Mouse (Mus musculus) thymus, adult 2 months (tissue): ENCODE results near the gene Rasgrp2. TPM values are rescaled to one million over a fixed set of nuclear protein-coding genes. Genes with fewer than 3 reads are reported as not detected.

ENCODE experiments used
- DNase-seq: peaks from one replicate; pipeline ENCODE4 v3.0.0; 2021
- H3K27ac ChIP-seq: fragments of 200-500 bp; 2 replicates; pipeline ENCODE4 v1.5.1; 2012; ENCODE audit warnings: low read length, control low read depth; ENCODE audit not compliant: control insufficient read depth, insufficient read depth
- H3K27me3 ChIP-seq: fragments of 200-500 bp; 2 replicates; pipeline ENCODE4 v1.6.1; 2012; ENCODE audit warnings: mild to moderate bottlenecking, low read length, moderate library complexity, mixed read lengths; ENCODE audit not compliant: control insufficient read depth, insufficient read depth
- H3K36me3 ChIP-seq: fragments of 200-500 bp; 2 replicates; pipeline ENCODE4 v1.6.1; 2012; ENCODE audit warnings: mild to moderate bottlenecking, low read length, moderate library complexity; ENCODE audit not compliant: control insufficient read depth, insufficient read depth
- H3K4me1 ChIP-seq: fragments of 200-500 bp; replicated peaks from 2 replicates; pipeline ENCODE4 v1.6.1; 2012; ENCODE audit warnings: low read length; ENCODE audit not compliant: control insufficient read depth, insufficient read depth
- H3K4me3 ChIP-seq: fragments of 200-500 bp; 2 replicates; pipeline ENCODE4 v1.5.1; 2012; ENCODE audit warnings: mild to moderate bottlenecking, low read length, control low read depth, moderate library complexity; ENCODE audit not compliant: control insufficient read depth, insufficient read depth
- CTCF ChIP-seq: fragments of 200-500 bp; IDR thresholded peaks from 2 replicates; pipeline ENCODE4 v1.5.1; 2012; ENCODE audit warnings: mild to moderate bottlenecking, control low read depth, low read length, moderate library complexity, borderline replicate concordance; ENCODE audit not compliant: control insufficient read depth, poor library complexity, insufficient read depth; ENCODE audit errors: extremely low read depth
- POLR2A ChIP-seq: fragments of 200-500 bp; IDR thresholded peaks from 2 replicates; pipeline ENCODE4 v1.6.1; 2012; ENCODE audit warnings: mild to moderate bottlenecking, low read length, control low read depth, moderate library complexity; ENCODE audit not compliant: control insufficient read depth, poor library complexity, insufficient read depth; ENCODE audit errors: extremely low read depth
- WGBS: fragments of 180-500 bp; shearing (Covaris S2); methylation state at CpG from one replicate; pipeline ENCODE4 v1.1.7; 2018; 5-methylcytosine and 5-hydroxymethylcytosine counted together
- polyA plus RNA-seq: library from polyadenylated mRNA; depleted of rRNA; stranded (reverse); fragments of >200 nt; gene quantifications from 2 replicates; pipeline ENCODE4 v1.2.3, GENCODE M21; 2012

Gene Rasgrp2
- polyA plus RNA-seq, 1 experiment = 561 TPM

DNA sequence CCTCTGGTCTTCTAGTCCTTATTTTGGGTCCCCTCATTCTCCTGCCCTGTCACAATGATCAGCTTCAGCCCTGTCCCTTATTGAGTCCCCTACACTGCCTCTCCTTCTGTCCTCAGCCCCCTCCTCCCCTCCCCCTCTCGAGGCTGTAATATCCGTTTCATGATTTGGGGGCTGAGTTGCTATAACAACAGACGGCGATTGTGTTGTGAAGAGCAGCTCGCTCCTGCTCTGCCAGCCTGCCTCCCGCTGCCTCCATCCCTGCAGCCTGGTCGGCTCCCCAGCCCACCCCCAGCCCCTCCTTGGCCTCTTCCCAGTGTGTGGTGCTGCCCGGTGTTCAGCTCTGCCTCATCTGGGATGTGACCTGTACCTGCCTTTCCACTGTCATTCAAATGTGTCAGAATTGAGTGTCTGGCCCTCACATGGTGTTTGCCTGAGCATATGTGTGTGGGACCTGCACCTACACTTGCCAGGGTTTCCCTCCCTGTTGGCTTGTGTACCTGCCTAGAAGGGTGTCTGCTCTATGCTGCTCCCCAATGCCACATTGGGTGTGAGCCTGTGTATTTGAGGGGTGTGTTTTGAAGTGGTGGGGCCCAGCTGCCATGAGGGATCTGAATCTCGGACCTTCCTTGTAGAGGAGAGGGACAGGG lies 17.1 kb downstream of the Rasgrp2 start:
- no peaks in the 10 kb centered on the region; the same call in 1 of the 2 replicates for H3K27me3 ChIP-seq

DNA sequence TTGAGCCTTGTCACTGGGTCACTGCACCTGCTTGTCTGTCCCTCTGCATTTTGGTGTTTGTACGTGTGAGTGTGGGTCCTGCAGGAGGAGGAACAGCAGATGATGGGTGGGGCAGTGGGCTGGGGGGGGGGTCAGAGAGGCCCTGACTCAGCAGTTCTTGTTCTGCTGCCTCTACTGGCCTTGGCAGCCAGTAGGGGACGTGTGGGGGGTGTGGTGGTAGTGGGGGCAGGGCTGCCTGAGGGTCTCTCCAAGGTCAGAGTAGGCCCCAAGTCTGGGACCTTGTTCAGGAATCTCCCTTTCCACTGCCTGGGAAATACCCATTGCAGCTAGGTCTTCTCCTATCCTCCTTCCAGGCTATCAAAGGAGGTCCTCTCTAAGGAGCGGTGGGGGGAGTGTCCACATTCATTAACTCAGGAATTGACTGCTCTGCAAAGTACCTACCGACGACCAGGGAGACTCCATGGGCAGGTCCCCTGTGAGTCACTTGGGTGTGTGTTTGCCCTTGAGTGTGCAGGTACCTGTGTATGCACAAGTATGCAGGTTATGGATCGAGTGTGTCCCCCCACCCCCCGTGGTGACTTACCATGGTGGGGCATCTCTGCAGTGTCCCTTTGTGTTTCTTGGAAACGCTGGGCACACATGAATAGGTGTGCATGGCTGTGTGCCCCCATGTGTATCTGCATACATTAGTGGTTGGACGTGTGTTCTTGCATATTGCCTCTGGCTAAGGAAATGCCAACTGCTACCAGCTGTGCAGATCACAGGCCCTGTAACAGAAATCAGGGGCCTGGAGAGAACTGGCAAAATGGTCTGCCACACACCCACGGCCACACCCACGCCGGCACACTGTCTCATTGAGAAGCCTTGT lies 18.0 kb downstream of the Rasgrp2 start:
- WGBS = 75% methylated on average over 12 of the region's 12 CpGs
- TF ChIP-seq CTCF = no peak
- no peak for TF ChIP-seq POLR2A
- peaks cover 7% of the 10 kb centered on the region; the same call in 1 of the 2 replicates for H3K36me3 ChIP-seq
- H3K4me3 ChIP-seq = no peak overlapping the region
- DNase-seq = no peak
- no peaks in the 10 kb centered on the region; the same call in 1 of the 2 replicates for H3K27me3 ChIP-seq
- peaks cover 5% of the 10 kb centered on the region; the same call in 1 of the 2 replicates for H3K4me1 ChIP-seq
- no peak overlapping the region for H3K27ac ChIP-seq

More for the DNA sequence above, 17.1 kb downstream of the Rasgrp2 start:
- H3K4me3 ChIP-seq = no peak overlapping the region
- TF ChIP-seq POLR2A (no peak), CTCF (no peak)
- H3K4me1 ChIP-seq = peaks cover 5% of the 10 kb centered on the region; the same call in 1 of the 2 replicates
- no peak overlapping the region for H3K27ac ChIP-seq
- WGBS = 63% methylated on average over 9 of the region's 9 CpGs
- DNase-seq = no peak
- peaks cover 7% of the 10 kb centered on the region for H3K36me3 ChIP-seq

DNA sequence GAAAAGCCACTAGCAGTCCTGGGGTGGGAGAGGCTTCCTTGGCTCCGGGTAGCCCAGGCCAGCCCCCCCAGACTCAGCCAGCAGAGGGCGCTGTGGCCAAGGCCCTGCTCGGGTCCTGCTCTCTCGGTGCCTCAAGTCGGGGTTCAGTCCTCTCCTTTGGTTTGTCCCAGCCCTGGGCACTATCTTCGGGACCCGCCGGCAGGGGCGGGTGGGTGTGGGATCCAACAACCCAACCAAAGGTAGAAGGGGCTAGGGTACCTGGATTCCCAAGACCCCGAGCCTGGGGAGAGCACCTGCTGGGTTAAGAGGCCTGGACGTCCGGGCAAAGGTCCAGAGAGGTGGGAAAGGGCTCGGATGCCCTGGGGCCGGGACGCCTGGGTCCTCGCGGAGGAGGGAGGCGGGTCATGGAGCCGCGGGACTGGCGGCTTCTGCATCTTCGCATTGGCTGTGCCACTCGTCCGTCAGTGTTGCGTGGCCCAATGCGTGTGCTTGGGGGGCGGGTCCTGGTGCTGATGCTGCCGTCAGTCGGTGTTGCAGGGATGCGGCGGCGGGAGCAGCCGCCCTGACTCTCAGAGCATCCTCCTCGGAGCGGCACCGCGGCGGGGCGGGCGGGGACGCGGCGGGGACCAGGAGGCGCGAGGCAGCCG lies 19.2 kb downstream of the Rasgrp2 start, which contains the start of gene Nrxn2:
Gene Nrxn2, plus strand, starts transcription at position 499 of the 647 bp plus-strand sequence.
- peak within 1 kb of the TSS; percentile 42 for H3K4me3 ChIP-seq
- 2% methylated on average over 46 of the region's 46 CpGs for WGBS
- no peaks in the 10 kb centered on the region; the same call in 1 of the 2 replicates for H3K27me3 ChIP-seq
- TF ChIP-seq CTCF (peak; percentile 94), POLR2A (no peak)
- peaks cover 7% of the 10 kb centered on the region; the same call in 1 of the 2 replicates for H3K36me3 ChIP-seq
- H3K4me1 ChIP-seq = peaks cover 5% of the 10 kb centered on the region; the same call in 1 of the 2 replicates
- DNase-seq = peak; percentile 82
- no peak within 1 kb of the TSS for H3K27ac ChIP-seq

DNA sequence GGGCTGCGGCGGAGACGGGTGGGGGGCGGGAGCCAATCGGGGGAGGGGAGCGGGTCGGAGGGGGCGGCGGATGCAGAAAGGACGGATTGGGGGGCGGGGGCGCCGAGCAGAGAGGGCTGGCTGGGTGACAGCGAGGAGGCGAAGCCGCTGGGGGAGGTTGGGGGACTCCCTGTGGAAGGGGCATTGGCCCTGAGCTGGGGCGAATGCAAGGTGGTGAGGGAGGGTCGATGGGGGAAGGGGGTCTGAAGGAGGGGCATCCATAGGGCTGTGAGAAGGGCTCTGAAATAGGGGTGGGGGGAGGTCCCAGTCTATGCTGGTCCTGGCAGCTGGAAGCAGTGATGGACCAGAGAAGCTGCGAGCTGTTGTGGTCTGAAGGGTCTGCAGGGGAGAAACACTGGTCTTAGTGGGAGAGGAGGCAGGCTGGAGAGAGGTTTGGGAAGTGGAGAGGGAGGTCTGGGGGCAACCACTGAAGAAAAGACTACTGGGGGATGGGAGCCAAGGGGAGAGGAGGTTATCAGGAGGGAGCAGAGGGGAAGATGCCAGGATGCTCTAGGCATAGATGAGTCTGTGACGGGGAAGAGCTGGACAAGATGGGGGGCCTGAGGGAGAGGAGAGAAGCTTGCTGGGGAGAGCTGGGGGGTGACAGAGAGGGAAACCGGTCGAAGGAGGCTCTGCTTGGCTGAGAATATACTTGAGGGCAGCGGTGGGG lies 20.0 kb downstream of the Rasgrp2 start:
- Histone ChIP-seq H3K27me3 (no peaks in the 10 kb centered on the region; the same call in 1 of the 2 replicates), H3K4me1 (peaks cover 5% of the 10 kb centered on the region; the same call in 1 of the 2 replicates), H3K27ac (no peak overlapping the region), H3K4me3 (no peak overlapping the region), H3K36me3 (no peaks in the 10 kb centered on the region)
- 20% methylated on average over 22 of the region's 23 CpGs for WGBS
- DNase-seq = no peak
- no peak for TF ChIP-seq POLR2A
- TF ChIP-seq CTCF = no peak

DNA sequence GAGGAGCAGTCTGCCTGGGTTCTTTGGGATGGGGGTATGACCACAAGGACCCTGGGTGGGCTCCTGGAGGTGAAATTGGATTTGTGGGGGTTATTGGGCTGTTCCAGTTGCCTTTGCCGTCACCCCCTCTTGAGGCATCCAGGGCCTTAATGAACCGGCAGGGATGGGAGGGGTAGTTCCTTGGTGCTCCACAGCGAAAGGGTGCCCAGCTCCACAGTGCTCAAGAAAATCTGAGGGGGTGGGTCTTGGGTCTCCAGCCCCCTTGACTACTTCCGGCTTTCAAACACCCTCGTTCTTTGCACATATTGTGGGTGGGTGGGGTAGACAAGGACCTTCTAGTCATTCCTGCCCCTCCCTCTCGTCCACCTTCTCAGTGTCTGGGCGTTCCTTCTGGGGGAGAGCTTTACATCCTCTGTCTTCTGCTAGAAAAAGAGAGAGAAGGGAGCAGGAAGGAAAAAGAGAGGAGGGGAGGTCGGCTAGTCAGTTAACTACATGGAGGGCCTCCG lies 20.7 kb downstream of the Rasgrp2 start:
- H3K4me3 ChIP-seq = no peak overlapping the region
- 60% methylated on average over 9 of the region's 9 CpGs for WGBS
- no peaks in the 10 kb centered on the region; the same call in 1 of the 2 replicates for H3K27me3 ChIP-seq
- no peaks in the 10 kb centered on the region for H3K36me3 ChIP-seq
- peaks cover 5% of the 10 kb centered on the region; the same call in 1 of the 2 replicates for H3K4me1 ChIP-seq
- H3K27ac ChIP-seq = no peak overlapping the region
- TF ChIP-seq POLR2A (no peak), CTCF (no peak)
- DNase-seq = no peak
